Mouse (Mus musculus) MEL (cell line): ENCODE results near the gene Ciz1.

ENCODE experiments used
- CHD1 ChIP-seq: IDR thresholded peaks from 2 replicates; pipeline ENCODE4 v1.6.1; 2012; ENCODE audit warnings: low read depth, mild to moderate bottlenecking, inconsistent platforms, low read length, improper control_type of control experiment
- CHD2 ChIP-seq: IDR thresholded peaks from 2 replicates; pipeline ENCODE4 v1.6.1; 2011; ENCODE audit warnings: low read length, improper control_type of control experiment
- CTCF ChIP-seq, 3 experiments: IDR thresholded peaks in 2 of 3; conservative IDR thresholded peaks in 1 of 3; 2 replicates each; pipeline ENCODE4 v1.5.1; 2011 to 2012; ENCODE audit warnings: low read length in 3 of 3, low read depth in 2 of 3, mild to moderate bottlenecking in 2 of 3, improper control_type of control experiment in 1 of 3, inconsistent platforms in 1 of 3, mixed read lengths in 1 of 3, moderate library complexity in 1 of 3; ENCODE audit not compliant: control insufficient read depth in 1 of 3, insufficient read depth in 1 of 3, poor library complexity in 1 of 3, severe bottlenecking in 1 of 3
- GATA1 ChIP-seq: IDR thresholded peaks from 2 replicates; pipeline ENCODE4 v1.6.1; 2011; ENCODE audit warnings: low read depth, low read length, improper control_type of control experiment
- MAZ ChIP-seq: IDR thresholded peaks from 2 replicates; pipeline ENCODE4 v1.6.1; 2012; ENCODE audit warnings: low read depth, mild to moderate bottlenecking, inconsistent platforms, low read length, improper control_type of control experiment
- POLR2A ChIP-seq, 2 experiments: IDR thresholded peaks; 2 replicates each; pipeline ENCODE4 v1.6.1; 2011 to 2012; ENCODE audit warnings: low read length in 2 of 2, mild to moderate bottlenecking in 2 of 2, control low read depth in 1 of 2, improper control_type of control experiment in 1 of 2, low read depth in 1 of 2, moderate library complexity in 1 of 2; ENCODE audit not compliant: control insufficient read depth in 1 of 2, insufficient read depth in 1 of 2, poor library complexity in 1 of 2
- SIN3A ChIP-seq: IDR thresholded peaks from 2 replicates; pipeline ENCODE4 v1.6.1; 2012; ENCODE audit warnings: low read length, improper control_type of control experiment, inconsistent platforms
- USF1 ChIP-seq: IDR thresholded peaks from 2 replicates; pipeline ENCODE4 v1.6.1; 2014; ENCODE audit warnings: low read depth, mild to moderate bottlenecking, inconsistent platforms, low read length, improper control_type of control experiment, moderate library complexity
- ZC3H11A ChIP-seq: IDR thresholded peaks from 2 replicates; pipeline ENCODE4 v1.6.1; 2012; ENCODE audit warnings: low read depth, mild to moderate bottlenecking, inconsistent platforms, low read length, improper control_type of control experiment

DNA sequence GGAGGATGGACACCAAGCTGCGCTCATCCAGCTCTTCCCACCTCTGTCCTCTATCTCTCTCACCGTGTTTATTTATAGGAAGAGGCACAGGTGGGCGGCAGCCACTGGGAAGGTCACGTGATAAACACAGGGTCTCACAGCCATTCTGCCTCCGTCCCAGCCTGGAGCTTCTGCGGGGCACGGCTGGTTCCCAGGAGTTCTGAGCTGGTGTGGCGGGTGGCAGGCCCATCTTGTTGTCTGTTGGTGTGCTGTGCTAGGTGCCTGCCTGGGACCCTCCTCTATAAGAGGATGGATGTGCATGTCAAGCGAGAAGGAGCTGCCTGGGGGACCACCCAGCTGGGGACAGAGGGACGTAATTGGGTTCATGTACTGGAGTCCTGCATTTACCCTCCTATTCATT, 6.3 kb downstream of the Ciz1 start:
- no peak for TF ChIP-seq CTCF (IDR thresholded peaks at IDR 0.05 in 2 of 3, conservative IDR thresholded peaks at IDR 0.05 in 1 of 3; ENCODE audit: control insufficient read depth in 1 of 3, insufficient read depth in 1 of 3, low read depth in 2 of 3, low read length in 3 of 3, poor library complexity in 1 of 3, severe bottlenecking in 1 of 3)
- no peak for TF ChIP-seq ZC3H11A
- no peak for TF ChIP-seq POLR2A (IDR thresholded peaks at IDR 0.05; ENCODE audit: control insufficient read depth in 1 of 2, insufficient read depth in 1 of 2, low read depth in 1 of 2, low read length in 2 of 2, poor library complexity in 1 of 2)
- no peak for TF ChIP-seq USF1
- no peak for TF ChIP-seq SIN3A
- no peak for TF ChIP-seq GATA1
- no peak for TF ChIP-seq CHD1
- TF ChIP-seq MAZ = no peak
- TF ChIP-seq CHD2 = no peak
